Mouse (Mus musculus) ovary, postnatal 10 days (tissue): ENCODE measurements around the gene Gpkow.
"Not testable (repeated sequence)": the region's sequence is repeated elsewhere in the genome, so short reads cannot be mapped to it uniquely, and the experiment has no call there.

Experiments
- DNase-seq: peaks from one replicate; pipeline ENCODE4 v3.0.0; 2022; ENCODE audit warnings: low spot score

Gpkow gene

DNA sequence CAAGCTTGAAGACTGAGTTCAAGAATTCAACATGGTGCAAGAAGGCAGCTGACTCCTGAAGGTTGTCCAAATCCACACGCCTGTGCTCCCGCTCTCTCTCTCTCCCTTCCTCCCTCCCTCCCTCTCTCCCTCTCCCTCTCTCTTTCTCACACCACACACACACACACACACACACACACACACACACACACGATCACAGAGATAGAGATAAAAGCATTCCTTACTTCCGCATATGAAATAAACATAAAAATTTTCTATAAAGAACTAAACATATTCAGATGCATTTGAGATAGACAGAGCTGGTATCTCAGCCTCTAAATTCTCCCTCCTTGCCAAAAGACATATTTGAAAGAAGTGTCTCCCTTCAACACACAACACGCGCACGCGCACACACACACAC is 48.5 kb downstream of the Gpkow start:
- DNase-seq: no peak

DNA sequence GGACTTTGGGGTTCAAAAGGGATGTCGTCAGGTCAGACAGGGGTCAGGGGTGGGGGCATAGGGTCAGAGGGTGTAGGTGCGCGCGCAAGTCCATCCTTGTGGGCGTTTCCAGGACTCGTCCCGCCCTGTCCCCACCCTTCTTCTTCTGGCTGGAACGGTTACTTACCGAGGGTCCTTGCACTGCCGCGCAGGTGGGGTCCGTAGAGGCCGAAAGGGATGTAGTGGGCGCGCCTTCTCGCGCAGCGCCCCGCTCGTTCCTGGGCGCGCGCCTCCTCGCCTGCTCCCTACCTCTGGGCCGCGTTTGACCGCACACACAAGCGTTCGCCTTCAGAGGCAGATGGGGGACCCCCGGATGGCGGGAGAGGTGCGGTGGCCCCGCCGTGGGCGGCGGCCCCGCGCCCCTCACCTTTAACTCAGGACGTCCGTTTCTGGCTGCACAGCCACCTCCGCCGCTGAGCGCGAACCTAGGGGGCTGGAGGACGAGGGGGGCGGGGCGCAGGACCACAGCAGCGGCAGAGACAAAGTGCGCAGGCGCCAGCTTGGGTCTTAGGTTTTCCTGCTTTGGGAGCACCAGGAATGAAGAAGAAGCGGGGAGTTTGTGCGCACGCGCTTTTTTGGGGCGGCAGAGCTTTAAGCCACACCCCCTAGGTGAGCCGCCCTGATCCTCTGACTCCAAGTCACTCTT is 53.6 kb downstream of the Gpkow start, which contains the start of gene Ccdc120:
TSS of gene Ccdc120 (minus strand) at position 474 of the 685 bp plus-strand sequence.
- no peak for DNase-seq

- DNase-seq: not testable (repeated sequence)
Measured at GRCm38 (mm10) chrX:7753627-7754026, 56.7 kb downstream of the Gpkow start.
